Mouse (Mus musculus) neural tube, embryonic 14.5 days (tissue): ENCODE data around the gene Sh2d1b1. TPM values are rescaled to one million over a fixed set of nuclear protein-coding genes. Genes with fewer than 3 reads are reported as not detected.

Source experiments
- ATAC-seq: fragments of 200-750 bp; cut with Nextera tagmentation; 2 replicates; pipeline ENCODE4 v1.8.0; 2017; ENCODE audit warnings: low read depth, mild to moderate bottlenecking, moderate TSS enrichment, moderate library complexity
- H3K27ac ChIP-seq: fragments of 300-500 bp; sonication (generic); 2 replicates; pipeline ENCODE4 v1.5.1; 2014; ENCODE audit warnings: low read depth, mild to moderate bottlenecking, control low read depth, low read length, moderate library complexity, mixed read lengths
- H3K27me3 ChIP-seq: fragments of 300-500 bp; sonication (generic); 2 replicates; pipeline ENCODE4 v1.6.1; 2014; ENCODE audit warnings: low read length; ENCODE audit not compliant: control insufficient read depth, insufficient read depth
- H3K36me3 ChIP-seq: fragments of 300-500 bp; sonication (generic); 2 replicates; pipeline ENCODE4 v1.6.1; 2014; ENCODE audit warnings: low read length, mixed read lengths; ENCODE audit not compliant: control insufficient read depth, insufficient read depth
- H3K4me1 ChIP-seq: fragments of 300-500 bp; sonication (generic); 2 replicates; pipeline ENCODE4 v1.6.1; 2014; ENCODE audit warnings: low read length; ENCODE audit not compliant: control insufficient read depth, insufficient read depth
- H3K4me2 ChIP-seq: fragments of 300-500 bp; sonication (generic); 2 replicates; pipeline ENCODE4 v1.6.1; 2014; ENCODE audit warnings: mild to moderate bottlenecking, low read depth, low read length, control low read depth
- H3K4me3 ChIP-seq: fragments of 300-500 bp; sonication (generic); 2 replicates; pipeline ENCODE4 v1.5.1; 2014; ENCODE audit warnings: low read depth, low read length, control low read depth, mixed read lengths
- H3K9ac ChIP-seq: fragments of 300-500 bp; sonication (generic); replicated peaks from 2 replicates; pipeline ENCODE4 v1.6.1; 2014; ENCODE audit warnings: low read depth, mild to moderate bottlenecking, control low read depth, low read length, mixed read lengths
- H3K9me3 ChIP-seq: fragments of 300-500 bp; sonication (generic); 2 replicates; pipeline ENCODE4 v1.6.1; 2016; ENCODE audit warnings: low read length; ENCODE audit not compliant: control insufficient read depth
- WGBS: fragments of 180-500 bp; shearing (Covaris S2); extraction: QIAGEN DNeasy Blood & Tissue Kit; methylation state at CpG from one replicate; pipeline ENCODE4 v1.1.7; 2014; 5-methylcytosine and 5-hydroxymethylcytosine counted together
- polyA plus RNA-seq: library from polyadenylated mRNA; unstranded; fragments of >200 nt; fragmentation: Nextera tagmentation; extraction: Ambion mirVana; gene quantifications from 2 replicates; pipeline ENCODE4 v1.2.1, GENCODE M21; 2014

Sh2d1b1 gene
- polyA plus RNA-seq, 1 experiment from 2014 or later, result not detected

- Histone ChIP-seq H3K4me2 (no peak overlapping the region), H3K27ac (no peak overlapping the region), H3K27me3 (no peaks in the 10 kb centered on the region), H3K9me3 (no peaks in the 10 kb centered on the region), H3K36me3 (no peaks in the 10 kb centered on the region), H3K4me1 (no peaks in the 10 kb centered on the region), H3K4me3 (no peak overlapping the region), H3K9ac (no peak overlapping the region)
- WGBS, result 47% methylated on average over 9 of the region's 9 CpGs
- ATAC-seq, result peak; percentile 75
Observed at GRCm38 (mm10) chr1:170292239-170292951, 15.3 kb downstream of the Sh2d1b1 start.

DNA sequence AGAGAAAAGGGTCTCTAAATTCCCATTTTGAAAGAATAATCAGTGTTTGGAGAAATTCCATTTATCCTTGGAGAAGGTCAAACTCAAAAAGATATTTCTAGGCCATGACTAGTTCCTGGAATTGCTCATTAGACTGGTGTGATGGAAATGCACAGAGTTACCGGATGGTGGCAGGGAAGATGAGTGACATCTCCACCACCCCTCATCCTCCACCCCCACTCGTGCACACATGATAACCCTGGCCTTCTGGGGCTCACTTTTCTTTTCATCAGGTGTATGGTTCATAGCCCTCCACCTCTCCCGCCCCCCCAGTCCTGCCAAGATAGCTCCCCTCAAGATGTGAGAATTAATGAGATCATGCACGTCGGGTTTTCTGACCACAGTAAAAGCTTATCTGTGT is 16.1 kb downstream of the Sh2d1b1 start:
- Histone ChIP-seq H3K4me3 (no peak overlapping the region), H3K4me2 (no peak overlapping the region), H3K36me3 (no peaks in the 10 kb centered on the region), H3K9me3 (no peaks in the 10 kb centered on the region), H3K4me1 (no peaks in the 10 kb centered on the region), H3K27me3 (no peaks in the 10 kb centered on the region), H3K9ac (no peak overlapping the region), H3K27ac (no peak overlapping the region)
- ATAC-seq, result no peak
- WGBS, result 90% methylated on average over 5 of the region's 5 CpGs

DNA sequence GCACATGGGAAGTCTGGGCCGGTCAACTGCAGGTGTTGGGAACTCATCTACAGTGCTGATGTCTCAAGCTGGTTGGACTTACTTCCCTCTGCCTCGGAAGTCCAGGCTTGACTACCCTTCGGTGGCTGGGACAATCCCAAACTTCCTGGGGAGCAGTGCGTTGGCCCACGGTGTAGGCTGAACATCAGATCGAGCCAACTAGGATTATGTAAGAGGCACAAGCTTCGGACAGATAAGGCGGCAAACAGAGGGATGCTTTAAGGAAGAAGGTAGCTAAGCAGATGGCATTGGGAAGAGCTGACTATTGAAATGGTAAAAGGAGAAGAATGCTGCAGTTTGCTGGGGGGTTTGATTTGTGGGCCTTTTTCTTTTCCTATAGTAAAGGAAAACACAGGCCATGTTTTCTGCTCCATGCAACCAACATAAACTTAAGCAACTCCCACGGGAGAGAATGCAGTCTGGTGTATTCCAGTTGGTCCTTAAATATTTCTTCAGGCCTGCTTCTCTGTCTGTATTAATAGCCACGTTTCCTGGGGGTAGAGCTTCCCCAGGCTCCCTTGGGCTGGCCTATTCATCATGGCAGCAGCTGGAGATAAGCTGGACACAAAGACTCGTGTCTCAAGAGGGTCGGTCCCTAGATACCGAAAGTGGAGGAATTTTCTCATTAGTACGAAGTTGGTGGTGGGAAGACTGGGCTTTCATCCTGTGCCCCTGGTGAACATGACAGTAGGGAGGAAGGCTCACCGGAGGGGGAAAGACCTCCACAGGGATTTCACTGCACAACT is 17.9 kb downstream of the Sh2d1b1 start:
- Histone ChIP-seq H3K9ac (no peak overlapping the region), H3K4me1 (no peaks in the 10 kb centered on the region), H3K4me3 (no peak overlapping the region), H3K27me3 (no peaks in the 10 kb centered on the region), H3K36me3 (no peaks in the 10 kb centered on the region), H3K27ac (no peak overlapping the region), H3K4me2 (no peak overlapping the region), H3K9me3 (no peaks in the 10 kb centered on the region)
- 67% methylated on average over 15 of the region's 15 CpGs for WGBS
- ATAC-seq, result no peak

GRCm38 (mm10) chr1:170299496-170299895 is 22.4 kb downstream of the Sh2d1b1 start:
- no peaks in the 10 kb centered on the region for H3K4me1 ChIP-seq
- no peak overlapping the region for H3K4me3 ChIP-seq
- no peak overlapping the region for H3K4me2 ChIP-seq
- 92% methylated on average over 4 of the region's 4 CpGs for WGBS
- no peak overlapping the region for H3K27ac ChIP-seq
- no peaks in the 10 kb centered on the region for H3K27me3 ChIP-seq
- no peak overlapping the region for H3K9ac ChIP-seq
- H3K36me3 ChIP-seq, result no peaks in the 10 kb centered on the region
- H3K9me3 ChIP-seq, result no peaks in the 10 kb centered on the region
- no peak for ATAC-seq

- WGBS, result 97% methylated on average over 9 of the region's 9 CpGs
- no peak overlapping the region for H3K9ac ChIP-seq
- no peaks in the 10 kb centered on the region for H3K9me3 ChIP-seq
- ATAC-seq, result no peak
- H3K4me1 ChIP-seq, result no peaks in the 10 kb centered on the region
- no peaks in the 10 kb centered on the region for H3K27me3 ChIP-seq
- H3K4me3 ChIP-seq, result no peak overlapping the region
- no peak overlapping the region for H3K27ac ChIP-seq
- H3K4me2 ChIP-seq, result no peak overlapping the region
- no peaks in the 10 kb centered on the region for H3K36me3 ChIP-seq
Observed at GRCm38 (mm10) chr1:170301686-170302085, 24.6 kb downstream of the Sh2d1b1 start.

- H3K4me2 ChIP-seq, result no peak overlapping the region
- no peaks in the 10 kb centered on the region for H3K27me3 ChIP-seq
- no peak overlapping the region for H3K27ac ChIP-seq
- no peak overlapping the region for H3K4me3 ChIP-seq
- H3K9ac ChIP-seq, result no peak overlapping the region
- ATAC-seq, result no peak
- H3K4me1 ChIP-seq, result no peaks in the 10 kb centered on the region
- 82% methylated on average over 6 of the region's 6 CpGs for WGBS
- H3K36me3 ChIP-seq, result no peaks in the 10 kb centered on the region
- H3K9me3 ChIP-seq, result no peaks in the 10 kb centered on the region
Observed at GRCm38 (mm10) chr1:170302456-170302855, 25.3 kb downstream of the Sh2d1b1 start.

DNA sequence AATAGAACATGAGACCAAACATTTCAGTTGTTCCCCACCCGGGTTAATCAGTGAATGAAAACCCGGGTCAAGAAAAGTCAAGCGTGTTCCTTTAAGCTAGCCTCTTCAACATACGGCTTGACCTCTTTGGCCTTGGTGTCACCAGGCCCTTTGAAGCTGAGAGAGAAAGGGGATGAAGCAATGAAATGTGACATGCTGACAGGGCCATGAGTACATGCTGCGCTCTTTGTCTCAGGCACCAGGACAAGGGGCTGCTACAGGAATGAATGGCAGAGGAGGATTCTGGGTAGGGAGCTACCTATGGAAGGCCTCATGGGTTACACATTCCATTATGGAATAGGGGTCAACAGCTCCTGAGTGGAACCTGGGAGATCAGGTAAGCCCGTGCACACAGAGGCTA is 26.0 kb downstream of the Sh2d1b1 start:
- H3K4me3 ChIP-seq, result no peak overlapping the region
- H3K9ac ChIP-seq, result no peak overlapping the region
- H3K9me3 ChIP-seq, result no peaks in the 10 kb centered on the region
- no peaks in the 10 kb centered on the region for H3K27me3 ChIP-seq
- H3K36me3 ChIP-seq, result no peaks in the 10 kb centered on the region
- no peak overlapping the region for H3K27ac ChIP-seq
- 39% methylated on average over 6 of the region's 6 CpGs for WGBS
- ATAC-seq, result no peak
- no peaks in the 10 kb centered on the region for H3K4me1 ChIP-seq
- H3K4me2 ChIP-seq, result no peak overlapping the region

DNA sequence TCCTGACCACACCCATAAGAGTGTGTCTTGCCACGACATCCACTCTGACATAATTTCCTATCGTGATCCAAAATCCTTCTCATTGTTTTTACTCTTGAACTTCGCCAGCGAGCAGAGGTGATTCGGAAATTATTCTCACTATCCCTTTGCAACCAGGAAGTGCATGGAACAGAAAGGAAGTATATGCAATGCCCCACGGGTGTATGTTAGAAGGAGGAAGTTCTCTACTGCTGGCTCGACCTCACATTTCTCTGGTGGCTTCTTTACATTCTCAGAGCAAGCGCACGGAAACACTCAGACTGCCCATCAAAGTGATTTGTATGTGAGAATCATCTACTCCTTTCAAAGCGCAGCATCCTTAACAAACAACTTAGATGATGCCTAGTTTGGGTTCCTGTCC is 27.9 kb downstream of the Sh2d1b1 start:
- H3K36me3 ChIP-seq, result no peaks in the 10 kb centered on the region
- H3K9ac ChIP-seq, result no peak overlapping the region
- H3K27me3 ChIP-seq, result no peaks in the 10 kb centered on the region
- no peak overlapping the region for H3K4me3 ChIP-seq
- H3K9me3 ChIP-seq, result no peaks in the 10 kb centered on the region
- no peak overlapping the region for H3K27ac ChIP-seq
- 93% methylated on average over 10 of the region's 10 CpGs for WGBS
- no peak overlapping the region for H3K4me2 ChIP-seq
- H3K4me1 ChIP-seq, result no peaks in the 10 kb centered on the region
- no peak for ATAC-seq

DNA sequence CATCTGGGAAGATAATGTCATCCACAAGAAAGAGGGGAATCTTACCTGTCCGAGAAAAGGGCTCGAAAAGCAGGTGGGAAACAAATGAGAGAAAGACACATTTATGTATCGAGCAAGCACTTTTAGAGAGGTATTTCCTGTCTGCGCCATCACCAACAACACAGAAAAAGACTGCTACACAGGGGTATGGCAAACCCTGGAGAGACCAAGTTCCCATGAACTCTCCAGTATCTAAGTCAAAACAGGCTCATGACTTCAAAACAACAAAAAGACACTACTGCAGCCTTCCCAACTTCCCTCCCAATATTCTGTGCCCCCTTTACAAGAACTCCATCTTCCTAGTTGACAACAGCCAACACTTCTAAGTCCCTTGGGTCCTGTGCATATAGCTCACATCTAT is 29.1 kb downstream of the Sh2d1b1 start, which contains the start of gene Gm7694:
Gene Gm7694 (minus strand): TSS at position 101 of the 400 bp plus-strand sequence.
- no peak for ATAC-seq
- no peak within 1 kb of the TSS for H3K4me2 ChIP-seq
- no peaks in the 10 kb centered on the region for H3K27me3 ChIP-seq
- H3K9me3 ChIP-seq, result no peaks in the 10 kb centered on the region
- no peak within 1 kb of the TSS for H3K27ac ChIP-seq
- WGBS, result 95% methylated on average over 4 of the region's 4 CpGs
- H3K4me3 ChIP-seq, result no peak within 1 kb of the TSS
- no peaks in the 10 kb centered on the region for H3K4me1 ChIP-seq
- H3K9ac ChIP-seq, result no peak within 1 kb of the TSS
- no peaks in the 10 kb centered on the region for H3K36me3 ChIP-seq
